Mouse (Mus musculus): ENCODE measurements around the gene Tas2r103.

The Tas2r103 gene

DNA sequence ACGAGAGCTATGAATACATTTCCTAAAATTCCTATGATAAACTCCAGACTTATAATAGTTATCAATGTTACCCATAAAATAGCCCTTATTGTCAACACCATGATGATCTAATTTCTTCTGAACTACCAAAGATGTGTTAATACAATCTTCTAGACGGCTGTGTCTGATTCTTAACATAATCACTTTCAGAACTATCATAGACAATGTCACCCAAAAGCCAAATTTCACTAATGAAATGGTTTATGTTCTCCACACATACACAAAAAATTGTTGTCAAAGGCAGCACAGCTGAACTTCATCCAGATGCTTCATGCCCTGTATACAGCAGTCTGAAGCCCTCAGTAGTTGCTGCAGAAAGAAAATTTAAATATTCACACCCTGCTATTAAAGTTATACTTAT is at the start of gene Tas2r103:
Gene Tas2r103, minus strand, starts transcription at position 101 of the 400 bp plus-strand sequence.
- in situ Hi-C loops (cut with MboI; ENCODE audit: unreplicated experiment in 2 of 2) = no loop called here

DNA sequence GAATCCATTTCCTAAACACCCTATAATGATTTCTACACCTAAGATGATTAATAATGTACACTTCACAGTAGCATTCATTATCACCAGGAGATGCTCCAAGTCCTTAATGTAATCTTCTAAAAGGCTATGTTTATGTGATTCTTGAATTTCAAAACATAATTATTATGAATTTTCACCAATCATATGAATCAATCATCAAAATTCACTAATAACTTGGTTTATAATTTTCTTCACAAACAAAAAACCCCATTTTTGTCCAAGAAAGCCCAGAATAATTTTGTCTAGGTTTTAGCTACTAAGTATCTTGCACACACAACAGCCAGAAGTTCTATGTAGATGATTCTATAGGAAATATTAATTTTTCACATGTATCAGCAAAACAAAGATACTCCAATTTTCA is 18.8 kb upstream of the Tas2r103 start, which contains the start of gene Tas2r140:
Gene Tas2r140, minus strand, starts transcription at position 101 of the 400 bp plus-strand sequence.
- in situ Hi-C loops (cut with MboI; ENCODE audit: unreplicated experiment in 2 of 2) = no loop called here
